Mouse (Mus musculus) adrenal gland, adult 10 weeks (tissue): ENCODE results near the gene Tktl2. TPM values are rescaled to one million over a fixed set of nuclear protein-coding genes. Genes with fewer than 3 reads are reported as not detected.

Source experiments
- polyA plus RNA-seq: library from polyadenylated mRNA; stranded (reverse); fragments of 350-450 nt; fragmentation: Illumina TruSeq; extraction: RNeasy Lipid Tissue Mini Kit (QIAGEN cat#74804); gene quantifications from one replicate; pipeline ENCODE4 v1.2.3, GENCODE M21; 2014; ENCODE audit warnings: low read depth, low replicate concordance

Gene Tktl2
- polyA plus RNA-seq = not detected

DNA sequence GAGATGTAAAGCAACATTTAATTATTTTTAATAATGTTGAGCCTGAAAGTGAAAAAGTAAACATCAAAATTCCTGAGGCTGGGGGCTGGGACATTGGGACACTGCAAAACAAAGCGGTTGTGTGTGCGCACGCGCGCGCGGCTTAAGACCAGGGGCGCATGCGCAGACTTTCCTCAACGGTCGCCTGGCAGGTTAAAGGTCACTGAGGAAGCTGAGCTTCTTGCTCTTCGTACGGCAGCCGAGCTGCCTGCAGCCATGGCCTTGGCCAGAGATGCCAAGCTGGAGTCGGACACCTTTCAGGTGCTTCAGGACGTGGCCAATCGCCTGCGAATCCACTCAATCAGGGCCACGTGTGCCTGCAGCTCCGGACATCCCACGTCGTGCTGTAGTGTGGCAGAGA lies at the start of gene Tktl2:
Gene Tktl2, plus strand, starts transcription at position 220 of the 400 bp plus-strand sequence.

DNA sequence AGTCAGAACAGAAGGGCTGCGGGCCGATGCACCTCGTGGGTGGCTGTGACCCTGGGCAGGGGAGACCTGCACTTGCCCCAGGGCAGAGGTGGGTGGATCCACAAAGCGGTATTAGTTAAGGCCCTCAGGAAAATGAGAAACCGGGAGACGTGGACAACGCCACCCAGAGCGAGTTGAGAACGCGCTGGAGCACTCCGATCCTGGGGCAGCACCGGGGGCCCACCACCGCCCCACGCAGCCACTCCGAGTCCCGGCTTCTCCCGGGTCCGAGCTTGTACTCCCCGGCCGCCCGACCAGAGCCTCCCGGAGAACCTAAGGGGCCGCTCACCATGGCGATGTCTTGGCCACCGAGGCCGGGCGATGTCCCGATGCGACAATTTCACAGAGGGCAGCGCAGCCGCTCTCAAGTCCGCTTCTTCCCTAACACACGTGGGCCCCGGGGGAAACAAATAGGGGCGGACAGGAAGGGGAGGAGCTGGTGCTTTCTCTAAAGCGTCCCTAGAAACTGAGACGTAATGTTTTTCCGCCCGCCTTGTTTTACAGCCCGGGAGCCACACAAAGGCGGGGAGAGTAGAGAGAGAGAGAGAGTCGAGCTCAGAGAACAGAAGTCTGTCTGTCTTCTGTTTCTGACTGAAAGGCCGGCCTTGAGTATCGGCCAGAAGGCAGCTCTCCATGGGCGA lies 25.3 kb upstream of the Tktl2 start, which contains the start of gene Tma16:
Gene Tma16, minus strand, starts transcription at position 447 of the 680 bp plus-strand sequence.

Other genes with a start within 250 kb of the Tktl2 start
- 9.9 TPM for gene Tma16, start 25.2 kb upstream of the Tktl2 start, polyA plus RNA-seq
- 0.41 TPM for gene Npy5r, start 176.4 kb downstream of the Tktl2 start, polyA plus RNA-seq
- 9.3 TPM for gene Npy1r, start 185.4 kb downstream of the Tktl2 start, polyA plus RNA-seq